Mouse (Mus musculus): Measurements from ENCODE around the gene Igf2.

DNA sequence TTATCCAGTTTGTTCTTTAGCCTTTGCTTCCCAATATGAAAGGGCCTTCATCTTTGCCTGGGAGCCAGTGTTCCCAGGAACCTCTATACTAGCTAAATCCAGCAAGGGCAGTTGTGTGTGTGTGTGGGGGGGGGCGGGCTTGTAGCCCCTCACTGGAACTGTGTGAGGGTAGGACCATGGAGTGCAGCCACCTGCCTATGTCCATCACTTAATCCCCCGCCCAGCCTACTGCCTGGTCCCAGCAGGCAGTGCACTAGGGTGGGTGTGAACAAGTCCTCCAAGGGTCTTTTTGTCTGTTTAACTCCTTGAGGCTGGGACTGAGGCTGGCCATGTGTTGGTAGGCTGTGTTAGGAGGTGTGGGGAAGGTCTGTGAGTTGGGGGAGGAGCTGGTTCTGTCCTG is 53.5 kb downstream of the Igf2 start:
- no peak for TF ChIP-seq CTCF (IDR thresholded peaks at IDR 0.05; ENCODE audit: low read depth)
- no peak for TF ChIP-seq EP300 (IDR thresholded peaks at IDR 0.05; ENCODE audit: low read depth)
